28 mouse cellular contexts compared by ENCODE assay signal in genomic region chr6:73190756-73191155, GRCm38 (mm10). TPM values are rescaled to one million over a fixed set of nuclear protein-coding genes. Genes with fewer than 3 reads are reported as not detected.
"Had no signal": no experiment of that assay in that cellular context is flagged by ENCODE, and none has a peak within 500 bp of the region (broad histone marks: within the 10 kb centered on the region; RNA-seq: fewer than 3 reads in every experiment).

No protein-coding gene starts in this region.

- DNase-seq: gastrocnemius, postnatal 14 days; gastrocnemius, postnatal 36 days; heart, adult 2 months; heart, postnatal 10 days; heart, postnatal 4 days; kidney, adult 11 months; kidney, adult 2 months; kidney, adult 9 months; kidney, postnatal 14 days; kidney, postnatal 36 days; layer of hippocampus, adult 9-11 months; liver; liver, embryonic 13.5 days had no signal

- H3K36me3 ChIP-seq: hindbrain, embryonic 10.5 days; hindbrain, embryonic 12.5 days; intestine, embryonic 15.5 days; kidney, embryonic 15.5 days; limb, embryonic 10.5 days; limb, embryonic 12.5 days; liver, embryonic 13.5 days; liver, embryonic 15.5 days had no signal

- H3K4me2 ChIP-seq: heart, embryonic 11.5 days; hindbrain, embryonic 12.5 days; hindbrain, embryonic 14.5 days; intestine, embryonic 15.5 days; kidney, embryonic 15.5 days; limb, embryonic 12.5 days; liver, embryonic 11.5 days; liver, embryonic 13.5 days; liver, embryonic 15.5 days had no signal

- H3K9ac ChIP-seq: hindbrain, embryonic 12.5 days; hindbrain, embryonic 14.5 days; intestine, embryonic 15.5 days; kidney, embryonic 15.5 days; limb, embryonic 12.5 days; liver, embryonic 13.5 days; liver, embryonic 15.5 days had no signal

- H3K9me3 ChIP-seq: hindbrain, embryonic 10.5 days; hindbrain, embryonic 12.5 days; intestine, embryonic 15.5 days; kidney, embryonic 15.5 days; limb, embryonic 10.5 days; limb, embryonic 12.5 days; liver, embryonic 13.5 days; liver, embryonic 15.5 days had no signal

- ATAC-seq: hindbrain, embryonic 16.5 days; inflammation-experienced regulatory T-cells, adult 6 months; intestine, embryonic 15.5 days had no signal

- H3K27me3 ChIP-seq: hindbrain, embryonic 12.5 days; intestine, embryonic 15.5 days; kidney, embryonic 15.5 days; limb, embryonic 12.5 days; liver, embryonic 13.5 days; liver, embryonic 15.5 days had no signal

- H3K27ac ChIP-seq: heart, adult 2 months; hindbrain, embryonic 10.5 days; hindbrain, embryonic 12.5 days; hindbrain, embryonic 14.5 days; intestine, embryonic 15.5 days; kidney, embryonic 15.5 days; kidney, postnatal 0 days; left cerebral cortex, adult 2 months; limb, embryonic 10.5 days; limb, embryonic 12.5 days; liver, embryonic 13.5 days; liver, embryonic 15.5 days had no signal

- H3K4me3 ChIP-seq: heart, adult 2 months; hindbrain, embryonic 10.5 days; hindbrain, embryonic 12.5 days; intestine, embryonic 15.5 days; kidney, embryonic 15.5 days; left cerebral cortex, adult 2 months; limb, embryonic 10.5 days; limb, embryonic 12.5 days; liver, embryonic 13.5 days; liver, embryonic 15.5 days had no signal

- H3K4me1 ChIP-seq: hindbrain, embryonic 10.5 days; hindbrain, embryonic 12.5 days; intestine, embryonic 15.5 days; kidney, embryonic 15.5 days; limb, embryonic 10.5 days; limb, embryonic 12.5 days; liver, embryonic 13.5 days; liver, embryonic 15.5 days had no signal

RNA-seq across cellular contexts. Expression of gene Dnah6, which starts 30.7 kb away (rescaled TPM):
- total RNA-seq: gastrocnemius, postnatal 36 days; granulocyte monocyte progenitor cell, adult 5-6 weeks had no signal
- polyA plus RNA-seq: limb, embryonic 12.5 days had no signal
